Mouse (Mus musculus) liver, embryonic 12.5 days (tissue): ENCODE data around the gene Tst. TPM values are rescaled to one million over a fixed set of nuclear protein-coding genes. Genes with fewer than 3 reads are reported as not detected.

Experiments
- ATAC-seq: fragments of 200-750 bp; cut with Nextera tagmentation; 2 replicates; pipeline ENCODE4 v1.8.0; 2017; ENCODE audit warnings: moderate number of reproducible peaks, mild to moderate bottlenecking, moderate library complexity
- H3K27ac ChIP-seq: fragments of 300-500 bp; sonication (generic); 2 replicates; pipeline ENCODE4 v1.5.1; 2016; ENCODE audit warnings: mild to moderate bottlenecking
- H3K27me3 ChIP-seq: fragments of 300-500 bp; sonication (generic); replicated peaks from 2 replicates; pipeline ENCODE4 v1.6.1; 2016; ENCODE audit warnings: mild to moderate bottlenecking, moderate library complexity
- H3K36me3 ChIP-seq: fragments of 300-500 bp; sonication (generic); 2 replicates; pipeline ENCODE4 v1.6.1; 2016; ENCODE audit warnings: mild to moderate bottlenecking, moderate library complexity
- H3K4me1 ChIP-seq: fragments of 300-500 bp; sonication (generic); 2 replicates; pipeline ENCODE4 v1.6.1; 2016
- H3K4me2 ChIP-seq: fragments of 300-500 bp; sonication (generic); 2 replicates; pipeline ENCODE4 v1.6.1; 2016; ENCODE audit warnings: mild to moderate bottlenecking, moderate library complexity
- H3K4me3 ChIP-seq: fragments of 300-500 bp; sonication (generic); 2 replicates; pipeline ENCODE4 v1.5.1; 2016; ENCODE audit warnings: mild to moderate bottlenecking, moderate library complexity
- H3K9ac ChIP-seq: fragments of 300-500 bp; sonication (generic); 2 replicates; pipeline ENCODE4 v1.6.1; 2016; ENCODE audit warnings: mild to moderate bottlenecking, moderate library complexity
- H3K9me3 ChIP-seq: fragments of 300-500 bp; sonication (generic); replicated peaks from 2 replicates; pipeline ENCODE4 v1.6.1; 2016; ENCODE audit warnings: mild to moderate bottlenecking, moderate library complexity
- WGBS: fragments of 180-500 bp; shearing (Covaris S2); methylation state at CpG from one replicate; pipeline ENCODE4 v1.1.7; 2016; ENCODE audit not compliant: insufficient replicate concordance; 5-methylcytosine and 5-hydroxymethylcytosine counted together
- polyA plus RNA-seq: library from polyadenylated mRNA; unstranded; fragments of >200 nt; fragmentation: Nextera tagmentation; extraction: Ambion mirVana; gene quantifications from 2 replicates; pipeline ENCODE4 v1.2.1, GENCODE M21; 2016

Tst gene
- polyA plus RNA-seq, 1 experiment from 2014 or later: 92.8 TPM

DNA sequence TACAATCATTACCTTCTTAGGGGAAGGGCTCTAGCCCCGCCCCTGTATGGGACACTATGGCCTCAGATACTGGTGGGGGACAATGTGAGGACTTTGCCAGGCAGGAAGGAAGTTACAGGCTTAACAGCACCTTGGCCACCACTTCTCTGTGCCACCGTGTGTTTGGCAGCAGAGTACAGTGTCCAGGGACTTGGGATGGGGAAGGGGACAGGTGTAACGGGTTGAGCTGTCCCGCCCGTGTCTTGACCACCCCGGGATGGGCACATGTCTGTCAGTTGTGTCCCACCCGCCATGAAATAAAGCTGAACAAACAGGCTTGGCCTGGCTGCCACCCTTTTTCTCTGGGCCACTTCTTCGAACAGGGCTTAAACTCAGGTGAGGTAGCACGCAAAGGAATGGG lies 33.3 kb upstream of the Tst start:
- no peak overlapping the region for H3K4me2 ChIP-seq
- no peak overlapping the region for H3K27ac ChIP-seq
- H3K9me3 ChIP-seq: no peaks in the 10 kb centered on the region
- peaks cover 18% of the 10 kb centered on the region for H3K4me1 ChIP-seq
- H3K27me3 ChIP-seq: peaks cover 68% of the 10 kb centered on the region
- H3K36me3 ChIP-seq: no peaks in the 10 kb centered on the region; the same call in 1 of the 2 replicates
- H3K9ac ChIP-seq: no peak overlapping the region
- no peak overlapping the region for H3K4me3 ChIP-seq
- WGBS: 60% methylated on average over 9 of the region's 9 CpGs
- ATAC-seq: no peak

DNA sequence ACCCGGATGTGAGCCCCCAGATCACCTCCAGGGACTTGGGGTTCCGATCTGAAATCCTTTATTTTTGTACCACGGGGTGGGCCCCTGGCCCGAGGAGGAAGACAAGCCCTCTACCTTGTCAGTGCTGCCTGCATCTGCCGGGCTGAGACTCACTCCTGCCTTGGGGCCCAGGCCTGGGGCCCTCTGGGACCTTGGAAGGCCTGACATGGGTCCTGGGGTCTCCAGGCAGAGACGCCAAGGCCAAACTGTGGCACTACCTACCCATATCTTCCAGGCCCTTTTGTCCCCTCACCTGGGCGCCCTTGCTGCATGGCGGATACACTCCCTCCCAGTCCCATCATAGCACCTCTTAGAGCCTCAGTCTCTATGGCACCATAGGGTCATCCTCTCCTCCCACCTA lies 32.8 kb upstream of the Tst start:
- peaks cover 66% of the 10 kb centered on the region for H3K27me3 ChIP-seq
- no peak overlapping the region for H3K27ac ChIP-seq
- no peaks in the 10 kb centered on the region for H3K9me3 ChIP-seq
- no peak overlapping the region for H3K4me2 ChIP-seq
- ATAC-seq: no peak
- peaks cover 4% of the 10 kb centered on the region; the same call in 1 of the 2 replicates for H3K36me3 ChIP-seq
- H3K4me3 ChIP-seq: no peak overlapping the region
- WGBS: 53% methylated on average over 8 of the region's 8 CpGs
- no peak overlapping the region for H3K9ac ChIP-seq
- peaks cover 18% of the 10 kb centered on the region for H3K4me1 ChIP-seq

DNA sequence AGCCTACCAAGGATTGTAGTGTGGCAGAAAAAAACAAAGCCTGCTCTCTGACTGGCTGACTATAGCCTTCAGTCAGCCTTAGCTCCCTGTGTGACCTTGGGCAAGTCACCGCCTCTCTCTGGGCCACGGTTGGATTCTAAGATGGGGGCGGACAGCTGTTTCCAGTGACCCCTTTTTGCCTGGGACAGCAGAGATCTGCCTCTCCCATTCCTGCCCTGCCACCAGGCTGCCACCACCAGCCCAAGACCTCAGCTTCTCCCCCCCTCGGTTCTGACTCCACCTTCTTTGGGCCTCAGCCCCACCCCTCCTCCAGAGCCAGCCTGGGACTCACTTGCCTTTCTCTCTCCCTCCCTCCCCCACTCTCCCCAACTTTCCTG lies 32.3 kb upstream of the Tst start:
- H3K4me2 ChIP-seq: no peak overlapping the region

DNA sequence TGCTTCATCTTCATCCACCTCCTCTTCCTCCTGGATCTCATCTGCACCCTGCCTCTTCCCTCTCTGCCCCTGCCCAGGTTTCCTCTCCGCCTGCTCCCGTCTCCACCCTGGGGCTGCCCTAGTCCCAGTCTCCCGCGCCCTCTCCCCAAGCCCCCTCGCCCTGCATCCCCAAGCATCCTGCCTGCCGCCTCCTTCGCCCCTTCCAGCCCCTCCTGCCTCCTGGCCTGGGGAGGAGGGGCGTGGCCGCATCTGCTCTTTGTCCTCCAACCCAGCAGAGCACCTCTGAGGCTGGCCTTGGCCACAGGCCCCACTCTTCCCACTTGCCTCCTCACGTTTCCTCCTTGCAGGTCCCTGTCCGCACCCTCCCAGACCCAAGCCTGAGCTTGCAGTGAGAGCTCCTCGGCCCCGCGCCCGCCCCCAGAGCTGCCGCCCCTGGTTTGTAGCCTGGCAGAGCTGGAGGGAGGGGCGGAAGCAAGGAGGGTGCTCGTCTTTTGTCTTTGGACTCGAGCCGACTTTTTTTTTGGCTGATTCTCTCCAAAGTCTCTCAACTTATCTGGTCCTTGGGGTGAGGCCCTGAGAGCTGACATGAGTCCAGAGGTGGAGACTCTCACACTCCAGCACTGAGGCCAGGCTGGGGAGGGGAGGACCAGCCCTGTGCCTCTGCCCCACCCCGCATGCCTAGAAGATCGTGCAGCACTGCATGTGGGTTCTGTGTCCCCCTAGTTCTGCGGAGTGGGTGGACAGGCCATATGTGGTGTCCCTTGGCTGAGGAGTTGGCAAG lies 31.7 kb upstream of the Tst start:
- Histone ChIP-seq H3K36me3 (peaks cover 9% of the 10 kb centered on the region; the same call in 1 of the 2 replicates), H3K9ac (peak overlapping the region; percentile 37; the same call in 1 of the 2 replicates), H3K27me3 (peaks cover 63% of the 10 kb centered on the region), H3K4me3 (0 out of 2 replicates have a peak overlapping the region, but pooled peaks have one; percentile 8), H3K4me1 (peaks cover 23% of the 10 kb centered on the region), H3K27ac (peak overlapping the region; percentile 45; the same call in 1 of the 2 replicates), H3K4me2 (peak overlapping the region; percentile 51), H3K9me3 (no peaks in the 10 kb centered on the region)
- 32% methylated on average over 23 of the region's 23 CpGs for WGBS
- ATAC-seq: 0 out of 2 replicates have a peak, but pooled peaks have one; percentile 13

More for the DNA sequence above, 32.3 kb upstream of the Tst start:
- Histone ChIP-seq H3K4me3 (no peak overlapping the region), H3K27ac (no peak overlapping the region), H3K36me3 (peaks cover 9% of the 10 kb centered on the region; the same call in 1 of the 2 replicates), H3K9ac (no peak overlapping the region), H3K9me3 (no peaks in the 10 kb centered on the region), H3K27me3 (peaks cover 63% of the 10 kb centered on the region), H3K4me1 (peaks cover 19% of the 10 kb centered on the region)
- no peak for ATAC-seq
- WGBS: 46% methylated on average over 4 of the region's 4 CpGs

DNA sequence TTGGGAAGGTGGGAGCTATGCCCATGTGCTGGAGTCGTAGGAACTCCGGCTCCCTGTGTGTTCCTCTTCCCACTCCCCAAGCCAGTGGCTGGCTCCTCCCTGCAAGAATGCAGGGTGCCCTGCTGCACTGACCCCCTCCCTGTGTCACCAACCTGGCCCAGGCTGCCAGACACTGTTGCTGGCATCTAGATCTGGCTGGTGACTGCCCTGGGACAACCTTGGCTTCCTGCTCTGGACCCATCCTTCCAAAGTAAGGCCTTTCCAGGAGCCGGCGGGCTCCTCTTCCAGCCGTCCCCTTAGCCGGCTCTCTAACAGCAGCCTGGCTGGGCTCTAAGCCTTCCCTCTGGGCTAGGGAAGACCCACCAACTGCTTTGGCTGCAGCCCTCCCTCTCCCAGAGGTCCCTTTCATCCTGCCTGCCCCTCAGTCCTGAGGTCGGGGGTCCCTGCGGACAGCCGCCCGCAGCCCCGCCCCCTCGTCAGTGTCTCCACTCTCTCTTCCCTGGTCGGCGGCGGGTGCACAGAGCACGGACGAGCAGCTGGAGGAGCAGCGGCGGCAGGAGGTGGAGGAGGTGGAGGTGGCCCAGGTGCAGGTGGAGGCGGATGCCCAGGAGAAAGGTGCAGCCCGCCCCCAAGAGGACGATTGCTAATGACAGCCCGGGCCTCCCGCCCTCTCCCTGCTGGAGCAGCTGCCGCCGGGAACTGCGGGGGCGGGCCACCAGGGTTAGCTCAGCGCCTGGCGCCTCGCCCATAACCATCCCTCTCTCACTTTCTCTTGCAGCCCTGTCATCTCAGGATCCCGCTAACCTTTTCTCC lies 30.9 kb upstream of the Tst start:
- peak overlapping the region; percentile 51 for H3K4me2 ChIP-seq
- peaks cover 23% of the 10 kb centered on the region for H3K4me1 ChIP-seq
- no peaks in the 10 kb centered on the region for H3K9me3 ChIP-seq
- H3K27ac ChIP-seq: no peak overlapping the region
- H3K36me3 ChIP-seq: peaks cover 9% of the 10 kb centered on the region; the same call in 1 of the 2 replicates
- 0 out of 2 replicates have a peak, but pooled peaks have one; percentile 26 for ATAC-seq
- H3K9ac ChIP-seq: 0 out of 2 replicates have a peak overlapping the region, but pooled peaks have one; percentile 37
- peak overlapping the region; percentile 8; the same call in 1 of the 2 replicates for H3K4me3 ChIP-seq
- H3K27me3 ChIP-seq: peaks cover 63% of the 10 kb centered on the region
- WGBS: 24% methylated on average over 30 of the region's 32 CpGs

DNA sequence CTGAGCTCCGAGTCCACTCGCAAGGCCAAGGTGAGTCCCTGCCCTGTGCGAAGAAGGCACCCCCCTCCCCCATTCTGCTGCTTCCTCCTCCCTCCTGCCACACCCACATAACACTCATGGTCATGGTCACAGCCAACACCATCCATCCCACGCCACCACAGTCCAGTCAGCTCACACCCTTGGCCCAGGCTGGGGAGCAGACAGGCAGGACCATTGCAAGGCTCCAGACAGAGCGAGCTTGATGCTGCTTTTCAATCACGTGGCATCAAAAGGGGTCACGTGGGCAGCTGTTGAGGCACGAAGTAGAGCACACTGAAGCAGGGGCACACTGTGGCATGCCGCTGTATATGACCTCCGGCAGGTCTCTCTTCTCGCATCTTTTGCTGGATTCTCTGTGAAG lies 30.0 kb upstream of the Tst start:
- H3K36me3 ChIP-seq: peaks cover 9% of the 10 kb centered on the region; the same call in 1 of the 2 replicates
- H3K4me1 ChIP-seq: peaks cover 23% of the 10 kb centered on the region
- ATAC-seq: no peak
- no peak overlapping the region for H3K27ac ChIP-seq
- peaks cover 68% of the 10 kb centered on the region for H3K27me3 ChIP-seq
- no peak overlapping the region for H3K4me2 ChIP-seq
- no peak overlapping the region for H3K4me3 ChIP-seq
- H3K9ac ChIP-seq: no peak overlapping the region
- no peaks in the 10 kb centered on the region for H3K9me3 ChIP-seq
- 72% methylated on average over 11 of the region's 11 CpGs for WGBS

DNA sequence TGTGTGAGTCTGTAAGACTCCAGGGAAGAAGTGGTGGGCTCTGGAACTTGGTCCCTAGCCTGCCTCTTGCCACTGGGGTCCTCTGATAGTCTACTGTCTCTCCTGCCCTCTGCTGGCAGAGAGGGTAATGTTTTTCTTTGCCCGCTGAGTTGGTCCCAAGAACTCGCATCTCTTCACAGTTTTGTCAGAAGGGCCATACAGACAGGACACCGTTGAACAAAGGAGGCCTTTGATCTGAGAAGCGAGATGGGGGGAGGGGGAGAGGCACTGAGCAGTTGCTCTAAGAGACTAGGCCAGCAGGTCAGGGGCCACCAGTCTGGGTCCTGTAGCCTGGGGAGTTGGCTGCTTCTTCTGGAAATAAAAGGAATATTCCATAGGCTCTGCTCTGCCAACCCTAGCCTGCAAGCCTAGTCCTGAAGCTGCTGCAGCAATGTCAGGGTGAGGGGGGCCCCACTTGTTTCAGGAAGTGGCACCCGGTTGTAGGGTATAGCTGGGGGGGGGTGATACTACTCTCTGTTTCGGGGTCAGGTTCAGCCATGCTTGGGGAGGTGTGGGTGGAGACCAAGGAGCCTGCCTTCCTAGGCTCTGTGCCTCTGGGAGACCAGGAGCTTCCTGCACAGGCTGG lies 29.3 kb upstream of the Tst start:
- no peak overlapping the region for H3K4me3 ChIP-seq
- peaks cover 23% of the 10 kb centered on the region for H3K4me1 ChIP-seq
- H3K9ac ChIP-seq: no peak overlapping the region
- H3K36me3 ChIP-seq: peaks cover 9% of the 10 kb centered on the region; the same call in 1 of the 2 replicates
- no peak overlapping the region for H3K4me2 ChIP-seq
- WGBS: 34% methylated on average over 6 of the region's 6 CpGs
- H3K27ac ChIP-seq: no peak overlapping the region
- ATAC-seq: no peak
- H3K9me3 ChIP-seq: no peaks in the 10 kb centered on the region
- peaks cover 69% of the 10 kb centered on the region for H3K27me3 ChIP-seq

DNA sequence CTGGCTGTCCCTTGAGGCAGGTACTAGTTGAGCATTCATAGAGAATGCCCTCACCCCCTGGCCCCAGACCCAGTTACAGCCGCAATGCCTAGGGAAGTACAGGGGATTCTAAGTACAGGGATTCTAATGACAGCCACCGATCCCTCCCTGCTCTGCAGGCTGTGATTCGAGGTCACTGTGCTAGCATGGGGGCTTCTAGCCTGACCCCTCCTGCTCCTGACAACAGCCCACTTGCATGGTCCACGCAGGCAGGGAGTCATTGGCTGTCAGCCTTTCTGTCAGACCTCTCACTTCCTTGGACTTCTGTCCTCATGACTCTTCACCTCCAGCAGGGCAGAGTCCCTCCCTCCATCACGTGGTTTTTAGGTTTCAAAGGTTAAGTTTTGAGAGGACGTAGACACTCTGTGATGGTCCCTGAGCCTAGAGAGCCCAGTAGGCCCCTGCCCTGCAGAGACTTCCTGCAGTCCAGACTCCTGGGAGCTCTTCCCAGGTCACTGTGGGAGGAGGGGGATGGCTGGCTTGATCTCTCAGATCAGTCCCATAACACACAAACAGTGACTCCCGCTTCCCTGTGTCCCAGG lies 25.9 kb upstream of the Tst start:
- no peak for ATAC-seq
- Histone ChIP-seq H3K27me3 (peaks cover 72% of the 10 kb centered on the region), H3K9me3 (no peaks in the 10 kb centered on the region), H3K4me3 (no peak overlapping the region), H3K9ac (no peak overlapping the region), H3K27ac (peak overlapping the region; percentile 1; the same call in 1 of the 2 replicates), H3K4me1 (peaks cover 7% of the 10 kb centered on the region), H3K36me3 (peaks cover 9% of the 10 kb centered on the region; the same call in 1 of the 2 replicates), H3K4me2 (no peak overlapping the region)
- 59% methylated on average over 7 of the region's 7 CpGs for WGBS

DNA sequence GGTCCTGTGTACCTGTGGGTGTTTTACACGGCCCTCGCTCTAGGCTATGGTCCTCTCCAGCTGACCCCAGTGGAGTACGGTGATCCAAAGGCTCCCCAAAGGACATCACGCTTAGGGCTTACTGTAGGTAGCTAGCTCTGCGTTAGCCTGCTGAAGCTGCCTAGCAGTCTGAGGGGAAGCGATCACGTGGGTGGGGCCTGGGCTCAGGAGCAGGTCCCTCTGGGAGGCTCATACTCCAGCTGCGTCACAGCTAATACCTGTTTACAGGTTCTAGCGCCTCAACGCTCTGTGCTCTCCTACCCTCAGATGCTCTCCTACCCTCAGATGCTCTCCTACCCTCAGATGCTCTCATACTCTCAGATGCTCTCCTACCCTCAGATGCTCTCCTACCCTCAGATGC lies 25.2 kb upstream of the Tst start:
- Histone ChIP-seq H3K4me3 (no peak overlapping the region), H3K4me1 (peaks cover 5% of the 10 kb centered on the region; the same call in 1 of the 2 replicates), H3K27ac (no peak overlapping the region), H3K36me3 (peaks cover 9% of the 10 kb centered on the region; the same call in 1 of the 2 replicates), H3K4me2 (no peak overlapping the region), H3K27me3 (peaks cover 72% of the 10 kb centered on the region), H3K9me3 (no peaks in the 10 kb centered on the region), H3K9ac (no peak overlapping the region)
- 71% methylated on average over 10 of the region's 10 CpGs for whole genome bisulfite sequencing
- ATAC-seq: no peak

DNA sequence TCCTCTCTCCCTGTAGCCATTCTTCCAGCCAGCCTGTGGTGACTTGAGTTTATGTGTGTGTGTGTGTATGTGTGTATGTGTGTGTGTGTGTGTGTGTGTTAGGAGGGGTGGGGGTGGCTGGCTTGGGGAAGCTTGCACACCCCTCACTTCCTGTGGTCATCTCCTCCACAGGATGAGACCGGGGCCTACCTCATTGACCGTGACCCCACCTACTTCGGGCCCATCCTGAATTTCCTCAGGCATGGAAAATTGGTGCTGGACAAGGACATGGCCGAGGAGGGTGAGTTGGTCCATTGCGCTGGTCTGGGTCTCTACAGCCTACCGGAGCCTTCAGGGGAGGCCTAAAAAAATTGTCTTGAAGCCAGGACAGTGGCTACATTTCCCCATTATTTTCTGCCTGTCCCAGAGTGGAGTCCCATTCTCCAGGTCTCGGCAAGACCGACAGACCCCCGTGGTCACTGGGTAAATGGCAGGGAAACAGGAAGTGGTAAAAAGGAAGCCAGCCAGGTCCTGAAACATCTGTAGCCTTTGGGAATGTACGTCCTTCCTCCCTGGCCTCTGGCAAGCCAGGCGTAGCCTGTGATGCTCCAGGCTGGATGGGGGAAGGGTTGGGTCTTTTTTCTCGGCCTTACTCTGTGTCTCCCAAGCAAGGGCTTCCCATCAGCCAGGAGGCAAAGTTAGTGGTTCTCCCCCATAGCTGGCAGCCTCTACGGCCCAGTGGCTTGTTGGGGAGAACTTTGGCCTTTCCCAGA lies 24.3 kb upstream of the Tst start:
- no peak for ATAC-seq
- no peak overlapping the region for H3K9ac ChIP-seq
- WGBS: 39% methylated on average over 13 of the region's 13 CpGs
- H3K9me3 ChIP-seq: no peaks in the 10 kb centered on the region
- no peak overlapping the region for H3K4me3 ChIP-seq
- peaks cover 9% of the 10 kb centered on the region; the same call in 1 of the 2 replicates for H3K36me3 ChIP-seq
- H3K4me2 ChIP-seq: no peak overlapping the region
- H3K4me1 ChIP-seq: peaks cover 5% of the 10 kb centered on the region; the same call in 1 of the 2 replicates
- H3K27me3 ChIP-seq: peaks cover 72% of the 10 kb centered on the region
- no peak overlapping the region for H3K27ac ChIP-seq

DNA sequence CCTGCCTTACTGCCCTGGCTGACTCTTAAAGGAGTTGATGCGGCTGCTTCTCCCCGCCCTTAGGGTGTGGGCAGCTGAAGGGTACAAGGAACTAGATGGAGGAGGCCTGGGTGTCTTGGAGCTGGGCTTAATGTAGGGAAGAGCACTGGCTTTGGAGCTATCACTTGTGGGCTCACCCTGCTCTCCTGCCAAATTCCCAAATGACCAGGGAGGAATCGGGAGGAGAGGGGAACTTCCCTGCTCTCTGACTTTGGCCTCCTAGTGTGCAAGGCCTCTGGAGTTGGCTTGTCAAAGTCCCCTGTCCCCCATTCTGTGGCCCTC lies 23.4 kb upstream of the Tst start:
- Histone ChIP-seq H3K36me3 (peaks cover 9% of the 10 kb centered on the region; the same call in 1 of the 2 replicates), H3K9me3 (no peaks in the 10 kb centered on the region), H3K4me3 (peak overlapping the region; percentile 54), H3K9ac (no peak overlapping the region), H3K27me3 (peaks cover 75% of the 10 kb centered on the region), H3K4me2 (peak overlapping the region; percentile 60), H3K4me1 (peaks cover 8% of the 10 kb centered on the region), H3K27ac (no peak overlapping the region)
- no peak for ATAC-seq
- WGBS: 27% methylated on average over 3 of the region's 3 CpGs
